Mouse (Mus musculus) small intestine, adult 2 months (tissue): ENCODE data around the gene Phyhipl. TPM values are rescaled to one million over a fixed set of nuclear protein-coding genes. Genes with fewer than 3 reads are reported as not detected.

Experiments used
- H3K27ac ChIP-seq: fragments of 200-500 bp; 2 replicates; pipeline ENCODE4 v1.5.1; 2012; ENCODE audit warnings: low read depth, low read length, control low read depth, inconsistent platforms; ENCODE audit not compliant: insufficient read depth
- H3K27me3 ChIP-seq: fragments of 200-500 bp; 2 replicates; pipeline ENCODE4 v1.6.1; 2012; ENCODE audit warnings: mild to moderate bottlenecking, moderate library complexity, low read length, inconsistent platforms; ENCODE audit not compliant: control insufficient read depth, insufficient read depth
- H3K36me3 ChIP-seq: fragments of 200-500 bp; 2 replicates; pipeline ENCODE4 v1.6.1; 2012; ENCODE audit warnings: mild to moderate bottlenecking, low read length, control low read depth, inconsistent platforms; ENCODE audit not compliant: control insufficient read depth, insufficient read depth
- H3K4me1 ChIP-seq: fragments of 200-500 bp; 2 replicates; pipeline ENCODE4 v1.6.1; 2012; ENCODE audit warnings: low read length, inconsistent platforms, mixed read lengths; ENCODE audit not compliant: control insufficient read depth, insufficient read depth, insufficient read length
- H3K4me3 ChIP-seq: fragments of 200-500 bp; 2 replicates; pipeline ENCODE4 v1.5.1; 2012; ENCODE audit warnings: low read depth, mild to moderate bottlenecking, control low read depth, inconsistent platforms, low read length, moderate library complexity
- CTCF ChIP-seq: fragments of 200-500 bp; IDR thresholded peaks from 2 replicates; pipeline ENCODE4 v1.5.1; 2012; ENCODE audit warnings: low read depth, mild to moderate bottlenecking, control low read depth, inconsistent platforms, low read length, moderate library complexity, mixed read lengths; ENCODE audit not compliant: insufficient replicate concordance, insufficient read length; ENCODE audit errors: extremely low read depth
- POLR2A ChIP-seq: fragments of 200-500 bp; IDR thresholded peaks from 2 replicates; pipeline ENCODE4 v1.6.1; 2012; ENCODE audit warnings: low read depth, mild to moderate bottlenecking, control low read depth, inconsistent platforms, low read length, moderate library complexity
- WGBS: fragments of 180-500 bp; shearing (Covaris S2); methylation state at CpG from one replicate; pipeline ENCODE4 v1.1.7; 2018; 5-methylcytosine and 5-hydroxymethylcytosine counted together
- polyA plus RNA-seq: library from polyadenylated mRNA; depleted of rRNA; stranded (reverse); fragments of >200 nt; gene quantifications from 2 replicates; pipeline ENCODE4 v1.2.3, GENCODE M21; 2012; rRNA removed

Phyhipl gene
- 0.05 TPM in 1 of 2 replicates, not detected in the other for polyA plus RNA-seq

- Histone ChIP-seq H3K4me3 (no peak within 1 kb of the TSS), H3K27ac (no peak within 1 kb of the TSS), H3K4me1 (no peaks in the 10 kb centered on the region), H3K27me3 (no peaks in the 10 kb centered on the region), H3K36me3 (no peaks in the 10 kb centered on the region)
- 73% methylated on average over 7 of the region's 7 CpGs for WGBS
- TF ChIP-seq CTCF (no peak), POLR2A (no peak)
Measured at GRCm38 (mm10) chr10:70655828-70656227, at the start of gene Phyhipl. TSS of gene Phyhipl (minus strand) at chr10:70655965.

DNA sequence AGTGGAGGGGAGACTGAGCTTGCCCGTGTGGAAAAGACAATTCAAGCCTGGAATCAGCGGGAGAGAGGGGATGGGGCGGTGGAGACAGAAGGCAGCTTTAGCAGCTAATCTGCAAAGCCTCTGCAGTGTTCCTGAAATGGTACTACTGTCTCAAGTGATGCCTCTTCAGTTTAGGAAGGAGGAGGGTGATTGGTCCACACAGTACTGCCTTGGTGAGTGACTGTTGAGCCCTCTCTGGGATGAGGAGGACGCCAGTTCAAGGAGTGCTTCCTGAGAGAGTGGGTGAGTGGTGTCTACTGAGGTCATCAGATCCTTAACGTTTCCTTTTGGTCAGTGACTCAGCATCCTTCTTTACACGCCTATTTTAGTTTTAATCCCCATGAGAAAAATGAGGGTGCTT is 47.4 kb upstream of the Phyhipl start:
- Histone ChIP-seq H3K27me3 (no peaks in the 10 kb centered on the region), H3K36me3 (no peaks in the 10 kb centered on the region), H3K27ac (no peak overlapping the region), H3K4me1 (no peaks in the 10 kb centered on the region), H3K4me3 (no peak overlapping the region)
- WGBS, result 58% methylated on average over 6 of the region's 6 CpGs
- no peak for TF ChIP-seq CTCF
- no peak for TF ChIP-seq POLR2A

DNA sequence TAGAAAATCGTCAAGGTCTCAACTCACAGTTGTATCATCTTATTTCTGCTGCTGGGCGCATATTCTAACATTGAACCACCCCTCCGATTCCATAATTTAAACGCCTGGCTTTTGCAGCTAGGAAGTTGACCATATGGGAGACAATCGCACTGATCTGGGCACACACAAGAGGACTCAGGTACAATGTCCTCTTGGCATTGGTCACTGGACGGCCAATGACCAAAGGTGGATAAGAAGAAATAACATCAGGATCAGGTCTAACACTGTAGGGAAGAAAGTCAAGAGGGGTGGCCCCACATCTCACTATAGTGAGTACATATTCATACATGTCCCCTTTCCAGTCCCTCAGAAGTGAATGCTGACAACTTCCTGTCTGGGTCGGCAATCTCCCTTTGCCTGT is 43.8 kb upstream of the Phyhipl start:
- H3K27ac ChIP-seq, result no peak overlapping the region
- 85% methylated on average over 7 of the region's 7 CpGs for WGBS
- TF ChIP-seq CTCF, result no peak
- no peak for TF ChIP-seq POLR2A
- H3K27me3 ChIP-seq, result no peaks in the 10 kb centered on the region
- H3K4me1 ChIP-seq, result no peaks in the 10 kb centered on the region
- H3K4me3 ChIP-seq, result no peak overlapping the region
- no peaks in the 10 kb centered on the region for H3K36me3 ChIP-seq

DNA sequence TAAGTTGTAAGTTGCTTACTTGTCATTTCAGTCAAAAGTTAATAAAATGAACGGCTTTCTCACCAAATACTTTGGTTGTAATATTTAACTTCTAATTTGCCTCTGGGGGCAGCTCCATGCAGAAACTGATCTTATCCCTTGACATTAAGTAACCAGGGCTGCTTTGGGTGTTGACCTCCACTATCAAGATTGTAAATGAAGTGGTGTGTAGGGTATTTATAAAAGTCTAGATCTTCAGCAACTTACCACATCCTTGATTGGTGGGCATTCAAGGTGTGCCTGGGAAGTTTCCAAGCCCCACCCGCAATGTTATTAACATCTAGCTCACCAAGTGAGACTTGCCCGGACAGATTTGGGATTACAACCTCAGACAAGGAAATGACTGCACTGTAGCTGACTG is 42.2 kb upstream of the Phyhipl start:
- 66% methylated on average over 3 of the region's 3 CpGs for WGBS
- no peaks in the 10 kb centered on the region for H3K4me1 ChIP-seq

DNA sequence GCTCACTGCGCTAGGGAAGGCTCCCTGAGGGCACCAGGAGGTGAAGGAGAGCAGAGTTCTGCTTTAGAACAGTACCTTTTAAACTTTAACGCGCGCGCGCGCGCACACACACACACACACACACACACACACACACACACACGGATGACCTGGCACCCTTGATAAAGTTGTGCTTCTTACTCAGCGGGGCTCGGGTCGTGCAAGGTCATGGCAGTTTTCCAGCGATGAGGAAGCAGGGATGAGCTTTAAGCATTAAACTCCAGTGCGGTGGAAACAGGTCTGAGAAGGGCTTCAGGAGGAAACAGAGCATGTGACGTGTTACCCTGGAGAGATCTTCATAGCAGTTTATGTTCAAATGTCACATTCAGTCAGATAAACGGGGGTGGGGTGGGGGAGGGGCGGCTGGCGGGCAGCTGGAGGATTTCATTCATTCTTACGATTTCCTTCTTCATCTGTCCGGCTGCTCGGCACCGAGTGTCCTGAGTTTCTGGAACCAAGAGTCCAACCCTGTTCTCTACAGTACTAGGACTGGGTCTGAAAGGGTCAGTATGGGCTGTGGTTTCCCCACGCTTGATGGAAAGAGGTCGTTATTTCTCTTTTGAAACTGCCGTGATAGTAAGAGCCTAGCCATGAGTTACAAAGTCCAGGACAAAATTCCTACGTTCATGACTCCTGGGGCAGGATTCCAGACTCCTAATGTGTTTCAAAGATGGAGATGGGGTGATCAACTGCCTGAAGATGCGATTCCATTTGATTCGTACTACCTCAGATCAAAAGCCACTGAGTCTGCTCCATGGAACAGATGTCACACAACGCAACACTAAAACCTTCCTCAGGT is 41.2 kb upstream of the Phyhipl start:
- 72% methylated on average over 29 of the region's 29 CpGs for WGBS
- Histone ChIP-seq H3K4me3 (no peak overlapping the region), H3K27ac (no peak overlapping the region), H3K36me3 (no peaks in the 10 kb centered on the region), H3K4me1 (no peaks in the 10 kb centered on the region), H3K27me3 (no peaks in the 10 kb centered on the region)
- TF ChIP-seq CTCF (no peak), POLR2A (no peak)

More for the DNA sequence above, 42.2 kb upstream of the Phyhipl start:
- Histone ChIP-seq H3K36me3 (no peaks in the 10 kb centered on the region), H3K4me3 (no peak overlapping the region), H3K27ac (no peak overlapping the region), H3K27me3 (no peaks in the 10 kb centered on the region)
- TF ChIP-seq CTCF (no peak), POLR2A (no peak)

- no peak overlapping the region for H3K4me3 ChIP-seq
- H3K36me3 ChIP-seq, result no peaks in the 10 kb centered on the region
- H3K27ac ChIP-seq, result no peak overlapping the region
- H3K4me1 ChIP-seq, result no peaks in the 10 kb centered on the region
- no peaks in the 10 kb centered on the region for H3K27me3 ChIP-seq
- TF ChIP-seq POLR2A (no peak), CTCF (no peak)
- 77% methylated on average over 6 of the region's 6 CpGs for WGBS
Measured at GRCm38 (mm10) chr10:70689346-70689745, 33.6 kb upstream of the Phyhipl start.

- H3K36me3 ChIP-seq, result no peaks in the 10 kb centered on the region
- H3K27ac ChIP-seq, result no peak overlapping the region
- no peaks in the 10 kb centered on the region for H3K4me1 ChIP-seq
- 74% methylated on average over 8 of the region's 8 CpGs for WGBS
- TF ChIP-seq CTCF (no peak), POLR2A (no peak)
- H3K4me3 ChIP-seq, result no peak overlapping the region
- no peaks in the 10 kb centered on the region for H3K27me3 ChIP-seq
Measured at GRCm38 (mm10) chr10:70688881-70689280, 33.1 kb upstream of the Phyhipl start.
